Mouse (Mus musculus): ENCODE data around the gene Zswim8.
"Not testable (repeated sequence)": the region's sequence is repeated elsewhere in the genome, so short reads cannot be mapped to it uniquely, and the experiment has no call there.

The Zswim8 gene

DNA sequence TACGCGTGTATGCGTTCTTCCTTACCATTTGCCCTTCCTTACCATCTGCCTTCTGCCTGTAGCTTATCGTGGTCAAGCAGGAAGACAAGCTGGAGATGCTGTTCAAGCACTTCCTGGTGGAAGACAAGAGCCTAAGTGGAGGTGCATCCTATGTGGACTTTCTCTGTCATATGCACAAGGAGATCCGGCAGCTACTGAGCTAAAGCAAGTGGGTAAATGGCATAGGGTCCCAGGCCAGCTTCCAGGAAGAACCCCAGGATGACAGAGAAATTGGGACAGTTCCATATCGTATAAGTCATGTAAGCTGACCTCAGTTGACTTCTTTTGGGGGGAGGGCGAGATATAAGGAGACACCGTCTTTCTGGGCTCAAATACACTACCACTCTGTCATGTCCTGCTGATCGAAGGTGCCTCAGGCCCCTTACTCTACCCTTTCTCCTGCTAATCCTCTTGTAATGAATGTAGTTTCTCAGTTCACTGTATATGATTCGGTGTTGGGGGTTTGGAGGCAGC lies 13.7 kb upstream of the Zswim8 start:
- no peak for DNase-seq (ENCODE audit: low read depth, low spot score)

DNA sequence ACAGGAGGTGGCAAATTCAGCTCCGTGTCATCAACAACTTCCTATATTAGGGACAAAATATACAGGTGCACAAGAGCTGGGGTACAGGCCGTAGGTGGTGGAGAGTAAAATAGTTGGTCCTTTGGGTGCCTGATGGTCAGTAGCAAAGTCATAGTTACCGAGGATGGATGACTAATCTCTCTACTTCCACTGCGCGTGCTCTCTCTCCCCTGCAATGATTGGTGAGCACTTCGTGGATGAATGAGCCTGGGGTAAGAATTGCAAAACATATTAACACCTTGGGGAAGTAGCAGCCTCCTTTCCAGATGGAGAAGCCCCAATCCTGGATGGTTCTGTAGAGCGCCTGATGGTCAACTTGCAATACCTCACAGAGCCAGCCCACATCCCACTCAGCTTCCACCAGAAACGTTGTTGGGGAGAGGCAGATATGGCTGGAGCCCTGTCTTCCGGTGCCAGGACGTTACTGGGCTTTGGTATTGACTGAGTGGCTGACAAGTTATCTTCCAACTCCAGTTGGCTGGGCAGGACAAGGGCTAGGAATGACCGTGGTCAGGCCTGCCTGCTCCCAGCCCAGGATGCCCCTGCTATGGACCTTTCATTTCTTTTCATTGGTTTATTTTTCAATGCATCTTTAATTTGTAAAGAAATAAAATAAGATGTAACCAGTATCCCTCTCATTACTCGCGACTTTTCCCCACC lies 13.0 kb upstream of the Zswim8 start:
- no peak for DNase-seq (ENCODE audit: low read depth, low spot score)

DNA sequence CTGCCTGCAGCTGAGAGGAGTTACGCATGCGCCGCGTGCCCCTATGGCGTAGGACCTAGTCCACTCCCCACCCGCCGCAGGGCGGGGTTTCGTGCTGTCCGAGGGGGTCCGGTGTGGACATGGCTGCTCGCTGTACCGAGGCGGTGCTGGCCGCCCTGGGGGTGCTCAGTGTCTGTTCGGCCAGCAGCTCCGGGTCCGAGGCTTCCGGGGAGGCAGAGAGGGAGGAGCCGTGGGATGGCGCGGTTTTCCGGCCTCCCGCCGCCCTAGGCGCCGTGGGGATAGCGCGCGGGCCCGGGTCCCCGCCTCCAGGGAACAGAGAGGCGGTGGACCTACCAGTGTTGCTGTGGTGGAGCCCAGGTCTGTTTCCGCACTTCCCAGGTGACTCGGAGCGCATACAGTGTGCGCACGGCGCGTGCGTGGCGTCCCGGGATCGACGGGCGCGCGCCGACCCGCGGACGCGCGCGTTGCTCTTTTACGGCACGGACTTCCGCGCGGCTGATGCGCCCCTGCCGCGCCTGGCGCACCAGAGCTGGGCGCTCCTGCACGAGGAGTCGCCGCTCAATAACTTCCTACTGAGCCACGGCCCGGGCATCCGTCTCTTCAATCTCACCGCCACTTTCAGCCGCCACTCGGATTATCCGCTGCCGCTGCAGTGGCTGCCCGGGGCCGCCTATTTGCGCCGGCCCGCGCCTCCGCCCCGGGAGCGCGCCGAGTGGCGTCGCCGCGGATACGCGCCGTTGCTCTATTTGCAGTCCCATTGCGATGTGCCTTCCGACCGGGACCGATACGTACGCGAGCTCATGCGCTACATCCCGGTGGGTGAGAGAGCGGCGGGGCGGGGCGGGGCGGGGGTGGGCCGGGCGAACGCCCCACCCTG lies 12.2 kb upstream of the Zswim8 start, which contains the start of gene Fut11:
Gene Fut11, plus strand, starts transcription at position 85 of the 877 bp plus-strand sequence.
- DNase-seq (ENCODE audit: low read depth, low spot score), result peak; percentile 89

DNA sequence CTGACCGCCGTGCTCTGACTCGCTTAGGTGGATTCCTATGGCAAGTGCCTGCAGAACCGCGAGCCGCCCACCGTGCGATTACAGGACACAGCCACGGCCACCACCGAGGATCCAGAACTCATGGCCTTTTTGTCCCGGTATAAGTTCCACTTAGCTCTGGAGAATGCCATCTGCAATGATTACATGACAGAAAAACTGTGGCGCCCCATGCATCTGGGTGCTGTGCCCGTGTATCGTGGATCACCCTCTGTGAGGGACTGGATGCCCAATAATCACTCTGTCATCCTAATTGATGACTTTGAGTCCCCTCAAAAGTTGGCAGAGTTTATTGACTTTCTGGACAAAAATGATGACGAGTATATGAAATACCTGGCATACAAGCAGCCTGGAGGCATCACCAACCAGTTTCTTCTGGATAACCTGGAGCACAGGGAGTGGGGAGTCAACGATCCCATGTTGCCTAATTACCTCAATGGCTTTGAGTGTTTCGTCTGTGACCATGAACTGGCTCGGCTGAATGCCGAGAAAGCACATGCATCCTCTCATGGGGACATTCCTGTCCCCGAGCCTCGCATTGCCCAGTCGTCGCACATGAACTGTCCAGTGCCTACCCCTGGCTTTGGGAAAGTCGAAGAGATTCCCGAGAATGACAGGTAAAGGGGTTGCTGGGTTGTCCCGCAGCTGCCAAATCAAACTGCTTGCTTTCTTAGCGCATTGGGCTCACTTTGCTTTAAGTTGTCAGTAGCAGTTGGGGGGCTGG lies 11.4 kb upstream of the Zswim8 start:
- DNase-seq (ENCODE audit: low read depth, low spot score), result no peak

DNA sequence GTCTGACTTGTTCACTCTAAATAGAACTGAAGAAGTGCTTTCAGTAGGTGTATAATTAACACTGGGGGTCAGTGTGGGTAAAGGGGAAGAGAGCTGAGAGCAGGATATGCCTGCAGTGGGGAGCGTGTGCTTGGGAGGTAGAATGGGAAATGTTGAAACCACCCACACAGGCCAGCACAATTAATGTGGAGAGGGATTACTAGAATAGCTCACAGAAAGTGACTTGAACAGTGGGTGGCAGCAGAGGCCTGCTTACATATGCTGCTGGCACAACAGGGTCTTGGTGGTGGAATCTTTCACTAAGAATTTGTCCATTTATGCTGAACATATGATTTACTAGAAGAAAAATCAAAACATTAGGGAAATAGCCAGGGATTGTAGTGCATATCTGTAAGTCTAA lies 10.4 kb upstream of the Zswim8 start:
- DNase-seq (ENCODE audit: low read depth, low spot score), result no peak

DNA sequence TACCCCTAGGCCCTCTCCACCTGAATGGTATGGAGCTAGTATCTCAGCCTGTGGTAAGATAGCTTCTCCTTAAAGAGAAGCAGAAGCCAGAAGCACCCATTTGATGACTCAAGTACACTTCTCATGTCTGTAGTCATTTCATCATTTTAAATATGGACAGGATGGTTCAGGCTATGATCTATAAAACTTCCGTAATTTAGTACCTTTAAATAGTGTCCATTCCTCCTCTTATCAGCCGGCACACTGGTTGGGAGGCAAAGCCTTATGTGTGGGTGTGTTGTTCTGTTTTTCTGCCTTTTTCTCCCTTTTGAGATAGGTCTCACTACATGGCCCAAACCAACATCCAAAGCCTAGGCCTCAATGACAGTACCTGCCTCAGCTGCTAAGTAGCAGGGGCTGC lies 8.8 kb upstream of the Zswim8 start:
- DNase-seq (ENCODE audit: low read depth, low spot score), result no peak

DNA sequence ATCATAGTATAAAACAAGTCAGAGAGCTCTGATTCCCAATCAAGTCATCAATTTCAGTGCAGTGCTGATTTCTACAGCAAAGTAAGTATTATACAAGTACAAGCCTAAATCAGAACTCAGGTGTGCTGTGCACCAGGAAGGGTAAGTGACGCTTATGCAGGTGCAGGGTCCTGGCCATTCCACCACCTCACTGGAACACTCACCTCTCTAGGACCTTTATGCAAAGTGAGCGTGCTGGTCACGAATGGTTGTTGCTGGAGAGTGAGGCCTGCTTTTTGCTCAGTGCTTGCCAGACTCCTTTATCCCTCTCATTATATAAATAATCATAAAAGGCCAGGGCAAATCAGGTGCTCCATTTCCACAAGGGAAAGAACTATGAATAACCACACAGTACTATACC lies 7.0 kb upstream of the Zswim8 start:
- DNase-seq (ENCODE audit: low read depth, low spot score), result no peak

DNA sequence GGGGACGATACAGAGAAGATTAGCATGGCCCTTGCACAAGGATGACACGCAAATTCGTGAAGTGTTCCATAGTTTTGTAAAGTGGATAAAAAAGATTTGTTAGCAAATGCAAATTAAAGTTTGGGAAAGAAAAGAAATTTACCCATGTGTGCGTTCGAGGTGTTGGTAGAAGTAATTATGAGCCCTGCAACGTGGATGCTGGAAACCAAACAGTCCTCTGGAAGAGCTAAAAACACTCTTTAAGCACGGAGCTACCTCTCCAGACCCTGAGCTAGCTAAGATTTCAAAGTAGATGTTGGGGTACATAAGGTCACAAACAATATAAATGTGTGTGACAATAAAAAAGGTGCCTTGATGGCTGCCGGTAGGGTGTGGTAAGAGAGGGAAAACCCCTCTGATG lies 5.8 kb upstream of the Zswim8 start:
- no peak for DNase-seq (ENCODE audit: low read depth, low spot score)

DNA sequence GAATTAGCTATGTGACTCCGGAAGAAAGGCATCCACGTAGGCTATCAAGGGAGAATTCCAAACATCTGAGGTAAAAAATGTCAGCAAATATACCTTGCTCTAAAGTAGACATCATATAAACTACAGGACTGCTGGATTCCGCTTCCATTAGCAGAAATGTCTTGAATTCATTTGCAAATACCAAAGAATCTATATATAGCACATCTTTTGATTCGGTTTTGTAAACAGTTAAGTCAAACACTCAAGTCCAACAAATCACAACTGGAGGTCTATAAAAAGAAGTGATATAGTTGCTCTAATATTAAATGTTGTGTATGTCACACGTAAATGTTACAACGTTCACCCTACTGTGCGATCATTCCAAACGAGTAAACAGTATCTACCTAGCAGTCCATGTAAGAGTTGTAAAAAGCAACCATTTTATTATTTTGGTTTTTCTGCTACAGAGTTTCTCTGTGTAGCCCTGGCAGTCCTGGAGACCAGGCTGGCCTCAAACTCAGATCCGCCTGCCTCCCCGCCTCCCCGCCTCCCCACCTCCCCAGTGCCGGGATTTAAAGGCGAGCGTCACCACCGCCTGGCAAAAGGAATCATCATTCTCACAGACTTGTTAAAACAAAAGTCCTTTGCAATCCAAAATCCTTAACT lies 5.1 kb upstream of the Zswim8 start:
- no peak for DNase-seq (ENCODE audit: low read depth, low spot score)

DNA sequence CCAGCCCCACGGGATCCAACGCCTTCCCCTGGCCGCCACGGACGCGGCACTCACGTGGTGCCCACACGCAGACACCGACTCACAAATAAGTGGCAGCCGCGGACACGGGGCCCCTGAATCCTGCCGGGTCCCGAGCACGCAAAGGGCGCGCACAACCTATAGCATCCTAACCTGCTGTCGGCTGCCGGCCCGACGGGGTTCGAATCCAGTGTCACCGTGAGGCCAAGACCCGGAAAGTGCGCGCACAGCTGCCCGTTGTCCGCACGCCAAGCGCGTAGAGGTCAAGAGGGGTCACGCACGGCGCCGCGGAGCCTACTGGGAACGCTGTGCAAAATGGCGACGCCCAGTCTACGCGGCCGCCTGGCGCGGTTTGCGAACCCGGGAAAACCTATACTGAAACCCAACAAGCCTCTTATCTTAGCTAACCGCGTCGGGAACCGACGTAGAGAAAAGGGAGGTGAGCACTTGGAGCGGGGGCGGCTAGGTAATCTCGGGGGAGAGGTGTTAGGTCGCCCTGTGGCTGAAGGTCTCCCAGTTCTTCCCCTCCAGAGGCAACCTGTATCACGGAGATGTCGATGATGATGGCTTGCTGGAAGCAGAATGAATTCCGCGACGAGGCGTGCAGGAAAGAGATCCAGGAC lies 4.5 kb upstream of the Zswim8 start, which contains the start of gene Chchd1:
Gene Chchd1, plus strand, starts transcription at position 266 of the 641 bp plus-strand sequence.
- peak; percentile 87 for DNase-seq (ENCODE audit: low read depth, low spot score)

DNA sequence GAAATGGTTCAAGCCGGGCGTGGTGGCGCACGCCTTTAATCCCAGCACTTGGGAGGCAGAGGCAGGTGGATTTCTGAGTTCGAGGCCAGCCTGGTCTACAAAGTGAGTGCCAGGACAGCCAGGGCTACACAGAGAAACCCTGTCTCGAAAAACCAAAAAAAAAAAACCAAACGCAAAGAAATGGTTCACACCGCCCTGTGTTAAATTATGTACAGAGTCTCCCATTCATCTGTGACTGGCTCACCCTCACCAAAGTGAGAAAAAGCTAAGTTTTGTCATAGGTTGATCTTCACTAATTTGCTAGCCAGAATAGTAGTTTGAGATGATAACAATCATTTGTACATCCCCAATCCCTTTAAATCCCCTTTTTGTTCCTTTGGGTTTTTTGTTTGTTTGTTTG lies 3.9 kb upstream of the Zswim8 start:
- not testable (repeated sequence) for DNase-seq (ENCODE audit: low read depth, low spot score)

DNA sequence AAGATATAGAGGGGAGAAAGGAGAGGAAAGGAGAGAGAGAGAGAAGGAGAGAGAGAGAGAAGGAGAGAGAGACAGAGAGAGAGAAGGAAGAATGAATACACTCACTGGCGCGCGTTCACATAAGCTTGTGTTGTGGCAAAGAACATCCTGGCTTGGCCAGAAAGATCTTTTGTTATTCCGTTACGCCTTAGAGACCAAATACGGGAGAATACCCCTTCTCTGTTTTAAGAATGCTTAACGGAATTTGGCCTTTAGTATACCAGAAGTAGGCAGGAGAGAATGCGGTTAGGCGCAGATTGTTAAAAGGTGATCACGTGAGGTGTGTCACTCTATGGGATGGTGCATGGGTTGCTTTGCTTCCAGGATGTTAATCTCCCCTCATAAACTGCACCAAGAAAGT lies 887 bp downstream of the Zswim8 start:
- DNase-seq (ENCODE audit: low read depth, low spot score), result no peak

DNA sequence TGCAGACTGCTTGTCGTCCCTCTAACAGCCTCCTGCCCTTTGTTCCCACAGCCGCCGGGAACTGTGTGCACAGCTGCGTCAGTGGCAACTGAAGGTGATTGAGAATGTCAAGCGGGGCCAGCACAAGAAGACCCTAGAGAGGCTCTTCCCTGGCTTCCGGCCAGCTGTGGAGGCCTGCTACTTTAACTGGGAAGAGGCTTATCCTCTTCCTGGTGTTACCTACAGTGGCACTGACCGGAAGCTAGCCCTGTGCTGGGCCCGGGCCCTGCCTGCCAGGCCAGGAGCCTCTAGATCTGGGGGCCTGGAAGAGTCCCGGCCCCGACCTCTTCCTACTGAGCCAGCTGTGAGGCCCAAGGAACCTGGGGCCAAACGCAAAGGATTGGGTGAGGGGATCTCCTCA lies 6.5 kb downstream of the Zswim8 start:
- no peak for DNase-seq (ENCODE audit: low read depth, low spot score)

DNA sequence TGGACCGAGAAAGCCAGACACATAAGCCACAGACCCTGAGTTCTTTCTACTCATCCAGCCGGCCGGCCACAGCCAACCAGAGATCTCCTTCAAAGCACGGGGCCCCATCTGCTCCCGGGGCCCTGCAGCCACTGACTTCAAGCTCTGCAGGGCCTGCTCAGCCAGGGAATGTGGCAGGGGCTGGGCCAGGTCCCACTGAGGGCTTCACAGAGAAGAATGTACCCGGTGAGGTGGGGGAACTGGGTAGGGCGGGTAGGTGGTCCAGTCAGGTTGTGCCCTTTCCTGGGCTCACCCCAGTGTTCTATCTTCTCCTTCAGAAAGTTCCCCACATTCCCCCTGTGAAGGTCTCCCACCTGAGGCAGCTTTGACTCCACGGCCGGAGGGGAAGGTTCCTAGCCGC lies 11.1 kb downstream of the Zswim8 start:
- DNase-seq (ENCODE audit: low read depth, low spot score), result no peak

DNA sequence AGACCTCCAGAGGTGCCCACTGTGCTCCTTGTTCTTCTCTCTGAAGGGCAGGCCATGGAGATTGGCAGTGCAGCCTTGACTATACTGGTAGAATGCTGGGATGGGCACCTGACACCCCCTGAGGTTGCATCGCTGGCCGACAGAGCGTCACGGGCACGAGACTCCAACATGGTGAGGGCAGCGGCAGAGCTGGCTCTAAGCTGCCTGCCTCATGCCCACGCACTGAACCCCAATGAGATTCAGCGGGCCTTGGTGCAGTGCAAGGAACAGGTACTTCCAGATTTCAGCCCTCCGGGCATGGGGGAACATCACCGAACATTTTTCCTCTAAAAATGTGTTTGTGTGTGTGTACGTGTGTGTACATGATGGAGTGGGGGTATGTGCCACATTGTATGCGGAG lies 12.4 kb downstream of the Zswim8 start:
- no peak for DNase-seq (ENCODE audit: low read depth, low spot score)

DNA sequence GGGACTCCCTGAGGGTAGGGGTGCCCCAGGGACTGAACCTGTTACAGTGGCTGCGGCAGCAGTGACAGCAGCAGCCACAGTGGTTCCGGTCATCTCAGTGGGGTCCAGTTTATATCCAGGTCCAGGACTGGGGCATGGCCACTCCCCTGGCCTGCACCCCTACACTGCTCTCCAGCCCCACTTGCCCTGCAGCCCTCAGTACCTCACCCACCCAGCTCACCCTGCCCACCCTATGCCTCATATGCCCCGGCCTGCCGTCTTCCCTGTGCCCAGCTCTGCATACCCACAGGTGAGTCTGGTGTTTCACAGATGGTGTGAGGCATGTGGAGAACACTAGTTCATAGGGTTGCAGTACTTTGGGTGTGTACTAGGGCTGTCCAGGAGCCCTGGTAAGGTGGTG lies 14.0 kb downstream of the Zswim8 start:
- no peak for DNase-seq (ENCODE audit: low read depth, low spot score)

DNA sequence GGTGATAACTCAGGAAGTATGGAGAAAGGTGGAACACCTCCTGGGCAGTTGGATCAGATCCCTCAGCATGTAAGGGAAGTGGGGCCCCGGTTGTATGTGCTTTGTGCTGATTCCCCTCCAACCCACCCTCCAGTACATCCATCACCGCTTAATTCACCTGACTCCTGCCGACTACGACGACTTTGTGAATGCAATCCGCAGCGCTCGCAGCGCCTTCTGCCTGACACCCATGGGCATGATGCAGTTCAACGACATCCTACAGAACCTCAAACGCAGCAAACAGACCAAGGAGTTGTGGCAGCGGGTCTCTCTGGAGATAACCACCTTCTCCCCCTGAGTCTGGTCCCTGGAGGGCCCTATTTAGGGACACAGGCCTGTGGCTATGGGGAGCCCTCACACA lies 15.7 kb downstream of the Zswim8 start:
- no peak for DNase-seq (ENCODE audit: low read depth, low spot score)

DNA sequence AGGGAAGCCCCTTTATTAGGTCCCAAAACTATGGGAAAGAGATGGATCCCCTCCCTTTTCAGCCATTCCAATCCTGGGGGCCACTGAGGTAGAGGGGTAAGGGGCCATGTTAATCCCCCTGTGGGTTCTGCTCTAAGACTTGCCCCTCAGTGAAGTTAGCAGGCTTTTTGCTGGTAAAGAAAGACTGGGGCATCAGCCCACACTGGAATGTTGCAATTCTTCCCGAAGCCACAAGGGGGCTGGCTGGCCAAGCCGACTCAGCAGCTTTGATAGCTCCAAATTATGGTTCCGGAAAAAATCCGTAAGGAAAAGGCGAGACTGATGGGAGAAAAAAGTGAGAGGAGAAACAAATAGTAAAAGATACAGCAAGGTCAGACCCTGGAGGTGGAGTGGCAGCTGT lies 16.7 kb downstream of the Zswim8 start:
- peak; percentile 54 for DNase-seq (ENCODE audit: low read depth, low spot score)

DNA sequence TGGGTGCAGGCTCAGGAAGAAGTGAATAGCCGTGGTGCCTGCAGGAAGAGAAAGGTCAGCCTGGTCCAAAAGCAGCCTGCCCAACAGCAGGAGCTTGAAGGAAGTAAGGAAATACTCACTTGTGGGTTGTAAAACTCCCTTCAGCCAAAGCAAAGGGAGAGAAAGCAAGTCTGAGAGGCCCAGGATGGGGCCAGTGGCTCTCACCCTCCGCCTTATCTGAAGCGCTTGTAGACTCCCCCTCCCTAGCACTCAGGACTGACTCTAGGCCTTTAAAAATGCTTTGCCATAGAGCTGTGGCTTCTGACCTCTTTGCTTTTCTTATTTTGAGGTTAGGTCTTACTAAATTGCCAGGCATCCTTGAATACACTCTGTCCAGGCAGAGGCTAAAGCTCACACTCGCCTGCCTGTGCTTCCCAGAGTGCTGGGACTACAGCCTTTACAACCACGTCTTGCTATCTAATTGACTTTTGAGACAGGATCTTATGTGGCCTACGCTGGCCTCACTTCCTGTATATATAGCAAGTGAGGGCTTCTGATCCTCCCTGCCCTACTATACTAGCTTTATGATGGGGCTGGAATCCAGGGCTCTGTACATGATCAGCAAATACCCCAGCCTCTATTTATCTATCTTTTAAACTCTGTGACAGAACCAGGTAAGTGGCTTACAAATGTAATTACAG lies 18.4 kb downstream of the Zswim8 start:
- no peak for DNase-seq (ENCODE audit: low read depth, low spot score)

DNA sequence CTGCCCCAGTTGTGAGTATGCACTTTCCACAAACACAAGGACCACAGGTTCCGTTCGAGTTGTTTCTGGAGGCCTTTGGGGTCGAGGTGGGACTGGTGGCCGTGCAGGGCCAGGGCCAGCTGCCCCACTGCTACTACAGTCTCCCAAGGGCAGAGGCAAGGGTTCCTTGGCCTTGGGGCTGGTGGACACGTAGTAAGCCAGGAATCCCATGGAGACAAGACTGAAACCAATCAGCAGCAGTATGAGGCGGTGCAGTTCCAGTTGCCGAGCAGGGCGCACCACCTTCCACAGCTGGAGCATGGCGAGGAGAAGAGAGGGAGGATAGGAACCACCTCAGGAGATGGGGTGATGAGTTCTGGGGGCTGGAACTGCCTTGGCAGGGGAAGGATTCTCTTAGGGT lies 22.5 kb downstream of the Zswim8 start:
- no peak for DNase-seq (ENCODE audit: low read depth, low spot score)
